Mouse (Mus musculus): ENCODE results near the gene Pnpla3.

Pnpla3 gene

DNA sequence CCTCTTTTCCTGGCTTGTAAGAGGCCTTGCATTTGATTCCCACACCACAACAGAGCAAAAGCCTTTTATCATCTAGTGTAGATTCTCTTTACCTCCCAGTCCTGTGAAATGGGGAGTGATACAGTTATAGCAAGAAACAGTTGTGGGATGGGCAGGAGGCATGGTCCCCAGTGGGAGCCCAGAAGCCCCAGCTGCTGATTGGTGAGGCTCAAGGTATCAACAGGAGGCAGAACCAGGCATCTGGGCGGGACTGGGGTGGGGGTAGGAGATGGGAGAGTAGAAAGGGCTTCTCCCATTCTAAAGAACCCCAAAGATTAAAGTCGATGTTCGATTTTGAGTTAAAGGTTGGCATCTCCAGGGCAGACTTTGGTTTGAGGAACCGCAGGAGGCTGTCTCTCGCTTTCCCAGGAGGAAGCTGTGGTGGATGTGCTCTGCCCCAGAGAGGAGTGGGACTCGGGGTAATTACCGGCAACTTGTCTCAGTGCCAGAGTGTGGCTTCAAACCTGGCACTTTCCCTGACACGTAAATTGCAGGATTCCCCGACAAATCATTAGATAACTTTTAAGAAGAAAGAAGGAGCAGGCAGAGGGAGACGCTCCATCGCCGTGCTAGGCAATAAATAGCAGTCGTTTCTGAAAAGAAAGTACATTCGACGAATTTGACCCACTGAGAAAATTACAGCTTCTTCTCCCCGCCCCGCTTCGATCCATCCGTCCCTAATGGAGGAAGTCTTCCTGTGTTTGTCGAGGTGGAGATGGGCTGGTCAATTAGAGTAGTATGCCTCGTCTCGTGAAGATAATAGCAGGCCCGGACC is 50.5 kb downstream of the Pnpla3 start:
- DNase-seq (ENCODE audit: low spot score in 2 of 2), result no peak

DNA sequence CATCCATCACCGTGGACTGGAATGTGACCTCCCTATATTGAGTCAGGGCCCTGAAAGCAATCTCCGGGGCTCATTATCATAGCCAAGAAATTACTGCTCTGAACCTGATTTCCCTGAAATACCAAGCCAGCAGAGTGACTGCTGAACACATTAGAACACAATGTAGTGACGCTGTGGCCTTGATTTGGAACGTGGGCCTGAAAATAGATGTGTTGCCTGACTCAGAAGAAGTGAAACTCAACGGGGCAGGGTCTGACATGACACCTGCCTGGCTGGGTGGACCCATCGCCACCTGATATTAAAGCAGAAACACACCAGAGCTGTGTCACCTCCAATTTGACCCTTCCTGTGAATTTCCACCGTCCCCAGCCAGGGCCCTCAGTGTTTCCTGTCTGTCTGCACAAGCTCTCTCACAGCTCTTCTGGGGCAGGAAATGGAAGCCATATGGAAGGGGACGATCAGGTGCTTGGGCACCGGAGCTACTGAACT is 51.2 kb downstream of the Pnpla3 start:
- peak in 1 of 2 experiments; percentile 62 for DNase-seq (ENCODE audit: low spot score in 2 of 2)

DNA sequence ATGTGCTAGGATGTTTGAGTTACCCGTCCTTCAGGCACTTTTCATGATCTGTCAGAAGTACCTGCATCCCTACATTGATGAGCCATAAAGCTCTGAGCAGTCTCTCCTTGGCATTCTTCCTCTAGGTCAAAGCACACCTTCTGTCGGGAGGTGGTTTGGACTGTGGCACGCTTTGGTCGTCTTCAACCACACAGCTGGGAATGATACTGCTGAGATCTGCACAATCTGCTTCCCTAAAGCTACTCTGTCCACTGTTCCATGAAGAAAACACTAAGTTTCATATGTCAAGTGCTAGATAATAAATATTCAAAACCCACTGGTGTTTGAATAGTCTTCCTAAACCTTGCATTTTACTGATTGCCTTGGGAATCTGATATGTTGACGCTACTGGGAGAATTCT is 53.9 kb downstream of the Pnpla3 start:
- no peak for DNase-seq (ENCODE audit: low spot score in 2 of 2)

DNA sequence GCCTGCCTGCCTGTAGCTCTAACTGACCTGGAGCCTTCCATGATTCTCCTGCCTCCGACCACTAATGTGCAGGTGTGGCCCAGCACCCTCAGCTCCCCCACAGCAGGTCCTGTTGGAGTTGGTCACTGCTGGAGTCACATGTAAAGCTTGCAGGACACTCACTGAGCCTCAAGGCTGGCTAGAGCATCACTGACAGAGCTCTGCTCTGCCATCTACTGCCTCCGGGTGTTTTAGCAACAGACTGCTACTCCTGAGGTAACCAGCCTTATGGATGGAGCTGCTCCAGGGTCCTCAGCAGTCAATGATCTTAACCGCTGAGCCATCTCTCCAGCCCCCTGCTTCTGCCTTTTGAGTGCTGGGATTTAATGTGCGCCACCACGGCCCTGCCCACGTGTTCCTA is 55.8 kb downstream of the Pnpla3 start:
- DNase-seq (ENCODE audit: low spot score in 2 of 2), result no peak

DNA sequence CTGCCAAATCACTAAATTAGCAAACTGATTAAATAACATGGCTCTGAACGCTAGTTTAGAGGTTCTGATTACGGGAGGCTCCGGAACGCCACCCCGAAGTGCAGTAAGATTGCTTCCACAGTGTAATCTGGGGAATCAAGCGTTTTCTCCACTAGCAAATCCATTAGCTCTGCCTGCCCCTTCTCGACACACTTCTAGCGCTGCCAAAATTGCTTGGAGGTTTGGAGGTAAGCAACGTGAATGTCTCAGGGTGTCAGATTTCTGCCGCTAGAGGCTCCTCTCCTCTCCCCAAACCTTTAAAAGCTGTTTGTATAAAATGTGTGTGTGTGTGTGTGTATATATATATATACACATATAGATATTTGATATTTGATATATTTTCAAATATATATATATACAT is 57.1 kb downstream of the Pnpla3 start:
- DNase-seq (ENCODE audit: low spot score in 2 of 2), result no peak

DNA sequence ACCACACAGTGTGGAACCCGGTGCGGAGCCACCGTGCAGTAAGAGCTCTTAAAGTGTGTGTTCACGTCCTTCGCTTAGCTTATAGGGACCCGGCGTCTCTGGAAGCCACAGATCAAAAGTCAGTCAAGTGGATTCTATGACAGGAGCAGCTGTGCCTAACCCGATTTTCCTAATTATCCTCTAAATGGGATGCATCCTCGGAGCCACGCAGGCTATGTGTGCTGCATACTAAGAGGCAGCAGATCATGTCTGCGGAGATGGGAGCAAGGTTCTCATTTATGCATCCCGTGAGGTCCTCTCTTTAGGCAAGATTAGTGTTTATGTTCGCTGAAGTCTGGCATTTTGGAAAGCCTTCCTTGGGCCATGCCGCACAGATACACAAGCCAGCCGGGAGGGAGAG is 59.3 kb downstream of the Pnpla3 start:
- DNase-seq (ENCODE audit: low spot score in 2 of 2), result no peak

DNA sequence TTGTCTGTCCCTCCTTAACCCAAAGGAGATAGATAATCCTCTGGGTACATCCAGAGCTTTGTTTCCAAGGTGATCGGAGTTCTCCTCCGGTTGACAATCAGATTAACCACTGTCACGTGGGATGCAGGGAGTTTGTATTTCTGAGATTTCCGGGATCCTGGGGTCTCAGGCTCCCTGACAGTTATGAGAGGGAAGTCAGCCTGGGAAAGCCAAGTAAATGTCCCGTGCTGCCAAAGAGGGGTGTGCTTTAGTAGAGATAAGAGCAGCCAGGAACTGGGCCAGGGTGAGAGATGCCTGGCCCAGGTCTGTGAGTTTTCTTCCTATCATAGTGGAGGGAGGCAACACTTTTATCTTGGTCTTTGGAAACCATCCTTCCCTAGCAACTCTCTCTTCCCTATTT is 63.0 kb downstream of the Pnpla3 start:
- DNase-seq (ENCODE audit: low spot score in 2 of 2), result no peak

DNA sequence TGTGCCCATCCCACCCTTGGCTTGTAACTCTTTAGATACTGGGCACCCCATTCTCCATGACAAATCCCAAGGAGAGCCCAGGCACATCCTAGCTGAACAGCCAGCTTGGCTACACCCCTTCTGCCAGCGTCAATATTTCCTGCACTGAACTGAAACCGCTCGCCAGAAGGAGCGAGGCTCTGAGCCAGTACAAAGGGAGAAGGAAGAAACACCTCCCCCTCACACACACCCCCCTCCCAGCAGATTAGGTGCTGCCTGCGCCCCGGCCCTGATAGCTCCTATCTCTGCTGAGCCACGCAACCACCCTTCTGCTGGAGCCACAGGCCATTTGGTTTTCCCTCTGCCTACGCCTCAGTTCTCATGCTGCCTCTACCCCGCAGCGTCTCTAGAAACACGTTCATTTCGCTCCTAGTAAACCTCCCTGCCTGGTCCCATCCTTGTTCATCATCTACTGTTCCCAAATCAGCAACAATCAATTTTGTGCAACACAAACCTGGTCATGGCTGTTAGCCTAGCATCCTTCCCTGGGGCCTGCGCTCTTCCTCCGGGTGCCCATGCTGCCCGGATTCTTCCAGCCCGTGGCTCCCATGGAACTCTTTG is 63.6 kb downstream of the Pnpla3 start:
- DNase-seq (ENCODE audit: low spot score in 2 of 2), result peak; percentile 53 to 67

DNA sequence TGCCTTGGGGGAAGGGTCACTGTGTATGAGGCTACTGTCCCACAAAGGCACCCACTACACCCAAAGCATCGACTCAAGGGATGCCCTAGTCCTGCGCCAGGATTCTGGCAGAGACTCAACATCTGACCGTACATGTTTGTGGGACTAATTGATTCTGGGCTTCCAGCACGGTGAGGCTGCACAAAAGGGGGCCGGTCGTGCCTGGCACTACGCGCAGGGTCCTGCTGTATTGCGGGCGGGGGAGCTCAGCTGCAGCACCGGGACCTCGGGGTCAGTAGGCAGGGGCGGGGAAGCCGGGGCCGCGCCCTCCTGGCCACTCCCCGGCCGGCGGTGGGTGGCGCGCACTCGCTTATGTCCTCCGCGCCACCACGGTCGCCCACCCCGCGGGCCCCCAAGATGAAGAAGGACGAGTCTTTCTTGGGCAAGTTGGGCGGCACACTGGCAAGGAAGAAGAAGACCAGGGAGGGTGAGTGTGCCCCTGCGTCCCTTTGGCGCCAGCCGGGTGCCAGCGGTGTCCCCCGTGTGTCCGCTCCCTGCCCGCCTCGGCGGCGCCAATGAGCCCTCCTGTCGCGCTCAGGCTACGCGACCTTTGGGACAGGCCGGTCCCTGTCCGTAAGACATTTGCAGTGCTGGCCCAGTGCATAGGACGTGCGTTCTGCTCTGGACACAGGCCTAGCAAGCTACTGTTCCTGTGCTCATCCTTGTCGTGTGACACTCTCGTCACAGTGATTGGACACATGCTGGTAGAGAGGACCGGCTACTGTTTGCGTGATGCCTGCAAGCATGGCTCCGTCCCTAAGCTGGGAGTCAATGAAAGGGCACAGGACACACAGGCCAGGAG is 64.3 kb downstream of the Pnpla3 start, which contains the start of gene Parvb:
TSS of gene Parvb (plus strand) at position 323 of the 841 bp plus-strand sequence.
- peak; percentile 66 to 75 for DNase-seq (ENCODE audit: low spot score in 2 of 2)

DNA sequence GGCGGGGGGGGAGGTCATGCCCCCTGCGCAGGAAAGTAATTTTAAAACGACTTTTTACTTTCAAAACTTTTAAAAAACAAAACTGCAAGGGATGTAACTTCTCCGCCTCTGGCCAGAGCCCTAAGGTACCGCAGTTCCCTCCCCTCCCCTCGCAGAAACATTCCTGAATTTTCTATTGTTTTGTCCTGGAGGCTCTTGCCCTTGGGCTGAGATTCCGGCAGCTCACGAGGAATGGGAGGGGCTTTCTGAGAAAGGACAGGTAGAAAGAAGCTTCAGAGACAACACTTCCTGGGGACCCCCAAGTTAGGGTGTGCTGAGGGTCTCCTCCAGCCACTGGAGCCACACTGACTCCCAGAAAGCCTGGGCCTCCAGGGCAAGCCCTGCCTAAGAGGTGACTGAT is 65.0 kb downstream of the Pnpla3 start:
- no peak for DNase-seq (ENCODE audit: low spot score in 2 of 2)

DNA sequence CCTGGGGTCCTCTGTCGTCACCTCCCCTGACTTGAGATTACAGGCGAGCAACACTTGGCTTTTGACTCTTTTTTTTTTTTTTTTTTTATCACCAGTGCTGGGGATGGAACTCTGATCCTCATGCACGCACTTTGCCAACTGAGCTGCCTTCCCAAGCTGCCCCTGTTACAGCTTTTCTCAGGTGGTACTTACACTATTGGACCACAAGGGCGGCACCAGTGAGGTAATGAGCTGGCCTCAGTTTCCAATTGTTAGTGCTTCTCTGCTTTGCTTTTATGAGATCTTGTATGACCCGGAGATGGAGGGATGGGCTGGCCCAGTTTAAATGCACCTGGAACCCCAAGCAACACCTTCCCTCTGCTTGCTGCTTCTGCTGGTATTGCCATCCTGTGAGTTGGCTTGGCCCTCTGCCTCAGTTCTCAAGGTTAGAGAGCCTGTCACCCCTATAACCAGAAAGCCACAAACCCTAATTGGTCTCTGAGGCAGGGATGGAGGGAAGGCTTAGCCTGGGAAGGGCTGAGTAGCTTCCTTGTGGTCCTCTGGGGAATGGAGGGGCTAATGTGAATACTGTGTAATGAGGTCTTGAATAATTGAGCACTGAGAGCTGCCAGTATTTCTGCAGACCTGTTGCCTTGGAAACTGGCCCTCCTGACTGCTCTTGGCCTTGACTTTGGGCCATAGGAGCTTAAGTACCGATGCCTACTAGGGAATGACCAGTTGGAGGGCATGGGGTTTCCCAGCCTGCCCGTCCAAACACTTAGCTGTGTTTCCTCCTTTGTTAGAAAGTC is 67.4 kb downstream of the Pnpla3 start:
- DNase-seq (ENCODE audit: low spot score in 2 of 2), result no peak

DNA sequence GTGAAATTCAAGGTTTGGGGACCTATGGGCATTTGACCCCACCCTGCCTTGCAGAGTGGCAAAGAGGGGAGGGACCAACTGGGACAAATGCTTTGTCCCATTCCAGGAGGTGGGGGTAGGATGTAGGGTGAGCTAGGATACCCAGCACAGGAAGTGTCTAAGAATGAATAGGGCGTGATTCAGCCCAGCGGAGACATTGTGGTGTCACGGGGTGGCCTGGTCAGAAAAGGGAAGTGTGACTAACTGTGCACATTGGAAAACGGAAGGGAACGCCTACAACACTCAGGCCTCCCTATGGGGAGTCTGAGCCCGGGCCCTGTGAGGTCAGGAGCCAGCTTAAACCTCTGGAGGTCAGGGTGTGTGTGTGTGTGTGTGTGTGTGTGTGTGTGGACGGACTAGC is 68.0 kb downstream of the Pnpla3 start:
- DNase-seq (ENCODE audit: low spot score in 2 of 2), result peak in 1 of 2 experiments; percentile 48

Measured in spleen, postnatal 10 days (tissue).